Mouse (Mus musculus) cerebellum, adult 18-20 months (tissue): Measurements from ENCODE around the gene Mapkap1.

ENCODE experiments used
- DNase-seq, 2 experiments: peaks; one replicate each; pipeline ENCODE4 v3.0.0; 2021

Gene Mapkap1

DNA sequence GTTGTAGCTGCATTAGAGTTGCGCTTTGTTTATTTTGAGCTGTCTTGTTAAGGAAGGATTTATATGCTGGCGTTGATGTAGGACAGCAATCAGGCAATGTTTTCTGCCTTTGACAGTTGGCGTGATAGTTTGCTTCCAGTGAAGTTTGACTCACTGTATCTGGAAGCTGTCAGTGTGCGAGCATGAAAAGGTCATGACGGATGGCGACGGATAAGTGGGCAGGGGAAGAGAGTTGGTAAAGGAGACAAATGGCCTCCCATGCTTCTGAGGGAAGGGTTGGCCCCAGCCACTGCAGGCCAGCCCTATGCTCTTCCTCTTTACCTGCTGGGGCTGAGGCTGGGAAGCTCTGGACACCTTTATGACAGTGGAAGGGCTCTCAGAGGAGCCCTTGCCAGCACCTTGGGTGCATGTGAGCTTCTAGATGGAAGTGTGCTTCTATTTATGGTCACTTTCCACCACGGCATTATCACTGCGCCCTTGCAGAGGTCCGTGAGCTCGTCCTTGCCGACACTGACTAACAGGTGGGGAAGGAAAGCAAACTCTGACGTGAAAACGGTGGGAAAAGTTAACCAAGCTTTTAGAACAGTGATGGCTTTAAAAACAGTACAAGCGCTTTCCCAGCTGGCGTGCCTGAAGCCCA lies 185.3 kb downstream of the Mapkap1 start:
- no peak for DNase-seq

DNA sequence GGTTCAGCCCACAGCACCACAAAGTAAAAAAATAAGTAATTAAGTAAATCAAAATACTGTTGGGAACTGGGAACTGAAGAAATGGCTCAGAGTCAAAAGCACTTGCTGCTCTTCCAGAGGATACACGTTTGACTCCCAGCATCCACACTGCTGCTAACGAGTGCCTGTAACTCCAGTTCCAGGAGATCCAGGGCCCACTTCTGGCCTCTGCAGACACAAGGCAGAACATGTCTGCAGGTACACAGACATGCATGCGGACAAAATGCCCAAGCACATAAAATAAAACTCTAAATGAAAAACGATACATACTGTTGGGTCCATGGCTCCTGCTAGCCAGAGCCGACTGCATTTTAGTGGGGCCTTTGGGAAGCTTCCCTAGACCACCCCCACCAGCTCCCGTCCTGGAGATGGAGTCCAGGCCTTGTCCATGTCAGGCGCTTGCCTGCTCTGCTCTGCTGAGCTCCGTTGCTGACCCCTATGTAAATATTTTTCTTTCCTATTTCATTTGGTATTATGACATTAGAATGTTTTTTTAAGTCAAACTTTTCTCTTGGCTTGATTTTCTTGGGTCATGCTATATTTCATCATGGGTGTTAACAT lies 185.9 kb downstream of the Mapkap1 start:
- no peak for DNase-seq

DNA sequence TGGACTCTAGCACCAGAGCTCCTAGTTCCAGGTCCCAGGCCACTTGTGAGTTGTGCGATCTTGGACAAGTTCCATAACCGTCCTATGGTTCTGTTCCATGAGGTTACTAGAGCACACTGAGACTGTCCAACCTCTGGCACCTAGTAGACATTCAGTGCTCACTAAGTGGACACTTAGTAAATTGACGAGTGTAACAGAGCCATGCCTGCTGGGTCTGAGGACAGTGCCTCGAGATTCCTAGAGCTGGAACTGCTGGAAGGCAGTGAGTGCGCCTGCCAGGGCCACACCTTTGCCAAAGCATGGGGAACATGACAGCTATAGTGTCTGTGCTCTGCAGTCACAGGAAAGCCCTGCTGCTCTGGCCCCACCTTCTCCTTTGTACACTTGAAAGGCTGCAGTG lies 187.4 kb downstream of the Mapkap1 start:
- no peak for DNase-seq

DNA sequence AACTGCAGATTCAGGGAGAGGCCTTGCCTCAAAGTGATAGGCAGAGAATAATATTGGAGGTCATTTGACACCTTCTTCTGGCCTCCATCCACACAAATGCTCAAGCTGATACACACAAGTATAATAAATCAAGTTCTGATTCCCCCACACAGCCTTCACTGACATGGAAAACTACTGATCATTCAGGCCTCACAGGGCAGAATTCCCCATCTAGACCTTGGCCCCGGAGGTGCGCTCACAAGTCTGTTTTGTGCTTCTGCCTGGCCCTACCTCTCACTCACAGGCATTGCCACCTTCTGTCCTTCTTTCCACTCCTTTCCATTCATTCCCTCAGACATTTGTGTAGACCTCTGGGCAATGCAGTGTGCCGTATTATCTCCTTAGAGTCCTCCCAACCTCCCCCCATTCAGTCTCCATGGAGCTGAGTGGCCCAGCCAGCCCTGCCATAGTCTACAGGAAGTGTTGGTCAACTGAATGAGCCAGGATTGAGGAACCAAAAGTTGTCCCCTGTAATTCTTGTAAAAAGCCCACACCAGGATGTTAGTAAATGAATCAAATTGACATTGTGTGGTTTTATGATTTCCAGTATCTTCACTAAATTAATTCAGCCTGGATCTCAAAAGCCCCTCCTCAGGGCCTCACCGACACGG lies 193.2 kb downstream of the Mapkap1 start:
- DNase-seq = no peak

DNA sequence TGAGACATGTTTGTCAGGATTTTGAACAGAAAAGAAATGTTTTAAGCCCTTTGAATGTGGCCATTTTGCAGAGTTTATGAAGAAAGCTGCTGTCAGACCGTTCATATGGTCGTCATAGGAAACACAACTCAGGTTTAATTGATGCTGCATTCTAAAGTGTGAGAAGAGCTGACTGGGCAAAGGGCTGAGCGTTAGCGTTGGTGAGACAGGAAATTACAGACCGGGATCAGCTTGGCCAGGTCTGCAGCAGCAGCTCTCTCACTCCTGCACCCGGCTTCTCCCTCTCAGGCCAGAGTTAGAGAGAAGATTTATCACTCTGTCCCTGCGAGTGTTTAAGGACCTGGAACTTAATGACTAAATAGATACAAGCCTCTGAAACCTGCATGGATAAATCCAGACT lies 194.2 kb downstream of the Mapkap1 start:
- DNase-seq = no peak

DNA sequence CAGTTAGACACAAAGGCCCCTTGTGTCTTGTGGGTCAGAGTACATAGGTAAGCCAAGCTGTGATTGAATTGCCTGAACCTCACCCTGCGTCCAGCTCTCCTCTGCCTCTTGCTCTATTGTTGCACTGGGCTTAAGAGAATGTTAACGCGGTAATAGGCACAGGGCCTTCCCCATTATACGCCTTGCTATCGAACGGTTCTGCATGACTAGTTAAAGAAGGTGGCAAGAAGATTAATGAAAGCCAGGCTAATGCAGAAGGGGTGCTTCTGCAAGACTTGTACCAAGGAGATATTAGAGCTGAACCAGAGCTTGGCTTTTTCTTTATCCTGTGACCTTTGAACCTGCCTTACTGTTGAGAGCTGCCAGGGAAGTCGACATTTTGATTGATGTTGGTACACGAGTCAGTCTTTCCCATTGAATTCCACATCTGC lies 195.6 kb downstream of the Mapkap1 start:
- no peak for DNase-seq

DNA sequence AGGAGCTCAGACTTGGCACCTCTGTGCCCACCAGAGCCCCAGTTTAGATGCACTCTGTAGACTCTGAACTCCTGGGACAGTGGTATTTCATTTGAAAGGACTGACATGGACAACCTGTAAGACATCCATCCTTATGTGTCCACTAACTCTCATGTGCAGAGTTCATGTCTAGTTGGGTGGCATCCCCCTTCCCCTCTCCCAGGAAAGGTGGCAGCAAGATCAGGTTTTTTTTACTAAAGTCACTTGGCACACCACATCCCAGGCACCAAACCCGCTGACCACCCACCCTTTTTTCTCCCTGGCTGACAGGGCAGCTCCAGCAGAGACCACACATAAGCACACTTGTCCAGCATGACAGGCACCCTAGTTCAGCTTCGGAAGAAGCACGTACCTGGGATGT lies 196.3 kb downstream of the Mapkap1 start:
- no peak for DNase-seq

DNA sequence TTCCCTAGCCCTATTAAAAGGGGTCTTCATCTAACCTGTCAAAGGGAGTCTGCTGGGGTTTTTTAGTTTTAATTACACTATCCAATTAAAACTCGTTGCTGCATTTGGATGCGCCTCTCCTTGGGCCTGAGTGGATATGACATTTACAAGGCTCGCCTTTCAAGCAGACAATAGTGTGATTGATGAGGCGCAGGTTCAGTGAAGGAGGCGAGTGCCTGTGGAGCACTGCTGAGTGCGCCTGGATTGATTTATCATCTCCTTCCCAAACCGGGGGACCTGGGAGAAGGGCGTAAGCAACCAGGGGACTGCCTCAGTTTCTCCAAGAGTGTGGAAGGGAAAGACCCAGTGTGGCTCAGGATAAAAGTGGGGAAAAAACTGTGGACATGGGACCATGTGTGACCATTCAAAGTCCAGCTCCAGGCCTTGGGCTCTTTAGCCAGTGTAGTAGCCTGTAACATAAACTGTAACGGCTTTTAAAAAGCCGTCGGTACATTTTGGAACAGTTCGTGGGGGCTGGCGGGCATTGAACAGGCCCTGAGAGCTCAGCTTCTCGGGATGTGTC lies 197.2 kb downstream of the Mapkap1 start:
- no peak for DNase-seq

DNA sequence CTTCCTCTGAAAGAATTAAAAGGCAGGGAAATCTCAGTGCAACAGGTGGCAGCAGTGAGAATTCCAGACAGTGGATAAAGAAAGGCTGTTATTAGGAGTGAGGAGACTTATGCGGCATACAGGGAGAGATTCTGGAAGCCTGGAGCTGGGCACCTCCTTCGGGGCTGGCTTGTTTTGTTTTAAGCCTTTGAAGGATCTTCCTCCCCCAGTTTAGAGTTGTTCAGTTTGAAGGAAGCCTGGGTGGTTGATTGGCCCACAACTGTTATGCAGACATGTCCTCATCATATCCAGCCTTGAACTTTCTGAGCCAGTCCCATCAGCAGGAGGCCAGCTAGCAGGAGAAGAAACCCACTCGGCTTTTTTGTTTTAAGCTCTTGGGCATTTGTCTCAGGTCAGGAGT lies 198.5 kb downstream of the Mapkap1 start:
- DNase-seq = no peak

DNA sequence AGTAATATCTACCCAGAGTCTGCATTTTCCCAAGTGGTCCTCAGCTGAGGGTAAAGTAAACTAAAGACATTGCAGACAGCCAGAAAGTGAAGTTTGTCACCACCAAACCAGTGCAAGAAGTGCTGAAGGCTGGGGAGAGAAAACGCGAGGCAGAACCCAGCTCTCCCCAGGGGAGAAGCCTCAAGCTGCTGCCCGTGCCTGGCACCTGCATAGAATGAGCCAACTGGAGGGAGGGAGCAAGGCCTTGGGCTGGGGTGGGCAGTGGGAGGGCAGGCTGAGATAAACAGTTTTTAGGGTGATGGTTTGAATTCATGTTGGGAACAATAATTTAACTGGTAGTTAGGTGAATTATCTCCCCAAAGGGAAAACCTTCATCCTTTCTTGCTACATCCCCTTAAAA lies 202.3 kb downstream of the Mapkap1 start:
- DNase-seq = no peak

DNA sequence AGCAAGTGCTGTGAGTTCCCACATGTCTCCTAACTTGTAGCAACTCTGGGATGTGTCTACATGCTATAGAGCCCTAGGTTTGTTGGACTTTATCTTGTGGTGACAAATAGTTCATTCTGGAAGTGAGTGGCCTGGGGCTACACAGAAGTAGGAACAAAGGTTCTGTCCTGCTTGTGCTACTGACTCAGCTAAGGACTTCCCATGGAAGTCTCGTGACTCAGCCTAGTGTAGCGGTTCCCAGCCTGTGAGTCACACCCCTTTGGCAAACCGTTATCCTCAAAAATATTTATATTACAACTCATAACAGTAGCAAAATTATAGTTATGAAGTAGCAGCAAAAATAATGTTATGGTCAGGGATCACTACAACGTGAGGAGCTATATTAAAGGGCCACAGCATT lies 202.9 kb downstream of the Mapkap1 start:
- DNase-seq = no peak

DNA sequence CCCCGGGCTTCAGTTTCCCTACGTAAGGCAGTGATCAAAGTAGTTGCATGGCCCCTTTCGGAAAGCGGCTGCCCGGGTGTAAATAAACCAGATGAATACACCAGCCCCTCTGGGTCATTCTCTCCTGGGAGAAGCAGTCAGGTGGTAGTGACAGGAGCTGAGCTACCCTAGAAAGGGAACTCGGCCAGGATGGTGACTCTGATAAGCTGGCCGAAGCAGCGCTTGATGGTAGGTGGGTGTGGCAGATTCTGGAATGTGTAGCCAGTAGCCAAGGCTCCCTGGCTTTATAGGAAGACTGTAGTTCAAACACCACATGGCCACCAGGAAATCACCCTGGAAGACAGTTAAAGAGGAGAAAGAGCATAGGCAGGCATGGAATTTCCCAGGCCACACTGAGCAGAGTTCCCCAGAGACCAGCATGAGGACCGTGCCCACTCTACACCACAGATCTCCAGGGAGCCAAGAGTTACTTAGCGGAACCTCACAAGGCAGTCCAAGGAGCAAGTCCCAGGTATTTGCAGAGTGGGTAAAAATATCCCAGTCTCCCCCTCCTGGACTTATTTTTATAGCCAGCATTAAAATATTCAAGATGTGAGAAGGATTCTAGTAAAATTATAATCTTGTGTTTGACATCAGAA lies 214.3 kb downstream of the Mapkap1 start:
- no peak for DNase-seq

DNA sequence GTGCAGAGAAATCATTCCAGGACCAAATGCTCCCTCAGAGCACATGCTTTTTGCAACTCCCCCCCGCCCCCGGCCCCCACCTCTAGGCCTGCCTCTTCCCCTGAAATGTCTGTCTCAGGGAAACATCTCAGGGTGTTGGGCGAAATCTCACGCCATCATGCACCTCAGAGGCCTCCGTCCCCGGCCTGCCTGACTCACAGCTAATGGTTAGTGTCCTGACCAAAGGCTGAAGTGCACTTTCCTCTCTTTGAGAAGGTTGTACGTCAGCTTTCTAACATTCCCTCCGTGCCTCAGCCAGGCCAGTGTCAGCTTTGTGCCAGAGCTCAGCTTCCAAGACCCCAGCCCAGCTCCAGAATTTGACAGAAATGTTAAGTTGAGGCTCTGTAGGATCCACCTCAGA lies 214.9 kb downstream of the Mapkap1 start:
- no peak for DNase-seq

DNA sequence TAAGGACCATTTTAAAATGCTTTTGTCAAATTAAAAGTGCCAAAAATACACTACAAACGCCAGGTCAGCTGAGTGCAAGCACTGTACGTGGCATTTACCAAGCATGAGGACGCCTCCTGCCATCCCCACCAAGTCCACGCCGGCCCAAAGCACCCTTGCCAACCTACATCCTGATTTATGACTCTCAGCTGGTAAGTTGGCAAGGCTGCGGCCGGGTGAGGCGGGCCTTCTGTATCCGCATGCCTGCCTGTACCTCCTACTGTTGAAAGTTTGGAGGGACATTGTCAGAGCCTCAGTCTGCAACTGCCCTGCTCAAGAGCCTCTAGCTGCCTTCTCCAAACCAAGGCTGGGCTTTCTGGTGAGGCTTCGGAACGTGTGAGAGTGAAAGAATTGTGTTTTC lies 215.9 kb downstream of the Mapkap1 start:
- DNase-seq = peak; percentile 45 to 51

DNA sequence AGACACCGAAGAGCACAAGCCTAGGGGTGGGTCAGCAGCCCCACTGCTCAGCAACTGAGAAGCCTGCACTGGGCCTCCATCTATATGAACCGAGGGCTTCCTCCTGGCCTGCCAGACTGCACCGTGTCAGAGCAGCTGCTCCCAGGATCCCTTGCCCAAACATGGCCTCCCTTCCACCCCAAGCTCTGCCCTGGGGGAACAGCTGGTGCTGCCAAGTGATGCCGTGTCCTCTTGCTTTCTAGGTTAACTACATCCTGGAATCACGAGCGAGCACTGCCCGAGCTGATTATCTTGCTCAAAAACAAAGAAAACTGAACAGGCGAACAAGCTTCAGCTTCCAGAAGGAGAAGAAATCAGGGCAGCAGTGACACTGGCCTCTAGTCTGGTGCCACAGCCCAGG lies 216.6 kb downstream of the Mapkap1 start:
- peak; percentile 26 to 36 for DNase-seq

DNA sequence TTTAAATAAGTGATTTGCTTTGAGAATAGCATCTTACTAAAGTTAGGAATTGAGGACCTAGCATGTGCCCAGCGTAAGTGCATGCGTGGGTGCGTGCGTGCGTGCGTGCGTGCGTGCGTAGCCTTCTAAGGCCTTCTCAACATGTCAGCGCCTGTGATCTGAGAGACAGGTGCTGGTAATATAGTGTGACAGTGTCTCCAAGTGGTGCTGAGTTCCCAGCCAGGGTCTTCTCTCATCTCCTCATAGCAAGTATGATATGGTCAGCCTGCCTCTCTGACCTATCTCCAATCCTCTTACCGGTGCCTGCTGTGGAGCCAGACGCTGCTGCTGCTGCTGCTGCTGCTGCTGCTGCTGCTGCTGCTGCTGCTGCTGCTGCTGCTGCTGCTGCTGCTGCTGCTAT lies 217.5 kb downstream of the Mapkap1 start:
- no peak for DNase-seq

DNA sequence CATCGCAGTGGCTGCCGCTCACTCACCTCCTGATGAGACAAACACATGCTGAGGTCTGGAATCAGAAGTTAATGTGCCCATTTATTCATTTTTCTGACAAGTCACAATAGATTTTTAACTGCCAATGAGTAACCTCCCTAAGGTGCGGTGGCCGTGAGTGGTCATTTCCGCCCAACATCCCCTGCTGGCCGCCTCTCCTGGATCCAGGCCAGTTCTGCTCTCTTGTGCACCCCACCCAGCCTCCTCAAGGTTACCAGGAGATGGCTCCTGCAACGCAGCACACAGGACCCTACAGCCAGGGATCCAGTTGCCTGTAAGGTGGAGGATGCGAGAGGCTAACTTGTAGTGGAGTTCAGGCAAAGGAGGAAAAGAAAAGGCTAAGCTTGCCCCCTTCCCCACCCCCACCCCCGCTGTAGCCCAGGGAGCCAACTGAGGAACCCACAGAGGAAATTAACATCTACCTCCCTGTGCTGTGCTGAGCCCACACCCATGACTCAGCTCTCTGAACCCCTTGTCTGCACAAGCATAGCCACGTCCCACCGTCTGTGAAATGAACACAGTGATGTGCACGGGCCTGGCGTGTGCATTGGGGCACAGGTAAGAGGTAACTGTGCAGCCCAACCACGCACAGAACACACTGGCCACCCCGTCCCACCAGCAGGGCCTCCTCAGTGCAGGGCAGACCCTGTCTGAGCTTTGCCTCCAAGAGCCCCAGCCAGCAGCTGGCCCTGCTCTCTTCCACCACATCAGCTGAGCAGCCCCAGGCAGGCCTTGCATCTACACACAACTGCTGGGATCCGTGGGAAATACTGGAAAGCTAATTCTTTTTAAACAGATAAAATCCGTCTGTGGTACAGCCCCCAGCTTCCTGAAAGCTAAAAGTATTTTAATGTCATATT lies 221.0 kb downstream of the Mapkap1 start:
- DNase-seq = no peak

DNA sequence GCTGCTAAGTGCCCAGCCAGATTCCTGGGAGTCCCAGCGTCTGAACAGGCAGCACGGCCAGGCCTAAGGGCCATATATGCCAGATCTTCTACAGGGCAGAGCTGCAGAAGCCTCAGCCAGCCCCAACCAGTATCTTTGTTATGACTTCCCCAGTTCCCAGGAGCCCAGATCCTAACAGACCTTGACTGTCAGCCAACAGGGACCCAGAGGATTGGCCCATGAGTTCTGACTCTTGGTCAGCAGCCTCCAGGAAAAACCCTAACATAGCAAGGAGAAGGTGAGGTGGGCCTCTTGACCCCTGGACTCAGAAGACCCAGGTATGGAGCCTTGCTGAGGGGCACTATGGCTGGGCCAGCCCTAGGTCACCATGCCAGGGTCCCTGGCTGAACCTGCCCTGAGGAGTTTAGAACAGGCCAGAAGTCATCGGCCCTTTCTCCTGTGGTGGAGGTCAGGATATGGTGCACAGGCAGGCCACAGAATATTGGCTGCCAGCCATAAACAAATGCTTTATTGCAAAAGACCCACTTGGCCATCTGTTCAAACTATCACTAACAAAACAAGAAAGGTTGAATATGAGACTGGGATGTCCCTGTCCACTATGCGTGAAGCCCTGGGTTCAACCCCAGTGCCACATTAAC lies 222.5 kb downstream of the Mapkap1 start:
- DNase-seq = no peak

DNA sequence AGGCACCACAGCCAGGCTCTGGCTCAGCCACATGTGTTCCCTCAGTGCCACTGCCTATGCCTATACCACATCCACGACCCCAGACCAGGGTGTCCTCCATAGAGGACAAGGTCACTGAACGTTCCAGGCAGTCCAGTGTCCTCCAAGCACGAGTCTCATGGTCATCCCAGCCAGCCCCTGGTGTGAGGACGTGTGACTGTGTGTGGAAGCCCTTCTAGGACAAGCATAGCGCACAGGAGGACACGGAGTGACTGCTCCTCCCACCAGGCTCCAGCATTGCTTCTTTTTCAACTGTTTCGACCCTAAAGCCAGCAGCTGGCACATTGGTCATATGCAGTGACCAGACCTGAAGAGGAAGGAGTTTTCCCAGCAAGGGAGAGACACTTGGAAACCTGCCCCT lies 223.2 kb downstream of the Mapkap1 start:
- DNase-seq = no peak

DNA sequence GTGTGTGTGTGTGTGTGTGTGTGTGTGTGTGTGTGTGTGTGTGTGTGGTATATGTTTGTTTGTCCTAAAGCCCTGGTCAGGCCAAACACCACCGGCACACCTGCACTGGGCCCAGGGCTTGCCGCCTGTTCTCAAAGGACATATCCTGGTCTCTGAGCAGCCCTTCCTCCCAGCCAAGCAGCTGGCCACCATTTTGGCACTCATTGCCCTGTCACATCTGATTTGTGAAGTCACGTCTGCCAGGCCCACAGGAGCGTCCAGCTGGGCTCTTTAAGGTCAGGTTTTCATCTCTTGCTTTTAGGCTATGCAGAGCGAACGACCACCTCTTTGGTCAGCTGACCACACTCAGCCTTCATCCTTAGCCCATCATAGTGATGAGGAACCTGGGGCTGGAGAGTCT lies 223.9 kb downstream of the Mapkap1 start:
- no peak for DNase-seq

DNA sequence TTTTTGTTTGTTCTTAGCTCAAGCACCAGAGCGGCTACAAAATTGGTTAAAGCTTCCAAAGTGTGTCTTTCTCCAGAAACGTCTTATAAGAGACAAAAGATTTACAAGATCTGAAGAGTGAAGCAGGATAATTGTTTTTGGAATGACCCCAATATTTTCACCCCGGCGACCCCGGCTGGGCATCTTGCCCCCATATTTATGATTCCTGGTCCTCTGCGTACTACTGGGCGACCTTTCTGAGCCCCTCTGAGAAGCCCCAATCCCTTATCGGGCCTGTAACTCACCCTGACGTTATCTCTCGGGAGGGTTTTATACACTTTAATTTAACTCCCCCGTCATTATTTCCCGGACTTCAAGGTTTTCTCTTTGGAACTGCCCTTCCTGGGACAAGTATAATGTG lies 225.5 kb downstream of the Mapkap1 start:
- no peak for DNase-seq
